Comparison of ENCODE assay signal across 15 mouse cellular contexts in genomic region chr11:69932254-69932653, GRCm38 (mm10). TPM values are rescaled to one million over a fixed set of nuclear protein-coding genes. Genes with fewer than 3 reads are reported as not detected.
A peak's percentile ranks its signal among the peaks of the same experiment; 100 is the strongest.
DNase-seq lines count a peak whose midpoint lies in the region; ATAC-seq and TF ChIP-seq lines count a peak whose summit lies in the region.
"Had no signal": no experiment of that assay in that cellular context is flagged by ENCODE, and none has a peak within 500 bp of the region (broad histone marks: within the 10 kb centered on the region; RNA-seq: fewer than 3 reads in every experiment).

No protein-coding gene starts in this region.

- no peak overlapping the region for H3K4me3 ChIP-seq in layer of hippocampus, adult 2 months
- H3K4me3 ChIP-seq: forebrain, embryonic 10.5 days; midbrain, embryonic 12.5 days; stomach, embryonic 15.5 days had no signal

- TF ChIP-seq CTCF in layer of hippocampus, adult 2 months (conservative IDR thresholded peaks at IDR 0.05): peak; percentile 66
- TF ChIP-seq CTCF in Patski (IDR thresholded peaks at IDR 0.05): peak; percentile 59

- POLR2A ChIA-PET in Patski (lab: Charles Lee): interaction anchor here (1.0 kb wide), 1 partner anchor 51 kb away, joined by 4 read pairs; no protein-coding TSS in a partner anchor

- H3K27ac ChIP-seq in layer of hippocampus, adult 2 months: no peak overlapping the region
- H3K27ac ChIP-seq: forebrain, embryonic 10.5 days; midbrain, embryonic 12.5 days; stomach, embryonic 15.5 days had no signal

- in situ Hi-C loops in Patski (cut with MboI; ENCODE audit: low pct_unique_long_range_greater_than_20kb): loop anchor here (10.0 kb wide), 1 partner anchor 283 kb away; the partner anchor contains the start of gene Slc16a11

- peaks cover 3% of the 10 kb centered on the region for H3K27me3 ChIP-seq in Patski

- ATAC-seq in Patski: no peak

- DNase-seq in layer of hippocampus, adult 2 months (ENCODE audit: low spot score in 2 of 2): no peak
- DNase-seq in layer of hippocampus, adult 11-12 months (ENCODE audit: low spot score): no peak
- DNase-seq in spleen, postnatal 4 days (ENCODE audit: low spot score in 2 of 2): peak; percentile 30 to 66
- no peak for DNase-seq in spleen, adult 12 weeks (ENCODE audit: low spot score)
- DNase-seq in Patski (ENCODE audit: low read depth, low spot score): no peak
- peak; percentile 62 for DNase-seq in thymus, postnatal 4 days
- no peak for DNase-seq in heart, adult 9 months (ENCODE audit: low spot score in 2 of 2)
- DNase-seq: adrenal gland, postnatal 25 days; cerebellum, adult 8-10 months; gastrocnemius, postnatal 36 days; right cerebral cortex, postnatal 14 days had no signal

- CTCF ChIA-PET in Patski (lab: Charles Lee): interaction anchor here (1.1 to 4.8 kb wide), 5 partner anchors 9 to 24 kb away, joined by 3 to 85 read pairs (median 6); partner anchors contain the start of genes Eif5a and Slc2a4

RNA-seq across cellular contexts. Expression of gene Ybx2, which starts 3.3 kb away (rescaled TPM):
- 10 to 100 TPM; 12.4 to 14.5 TPM for total RNA-seq in layer of hippocampus, adult 2 months (2021)
- 2.4 TPM for polyA plus RNA-seq in Patski (2021)
- total RNA-seq: neutrophil, adult 5-6 weeks had no signal

RNA-seq across cellular contexts. Expression of gene Eif5a, which starts 10.5 kb away (rescaled TPM):
- total RNA-seq in layer of hippocampus, adult 2 months (2021): 100 to 1,000 TPM; 413 to 441 TPM
- 768 TPM for polyA plus RNA-seq in Patski (2021)

RNA-seq across cellular contexts. Expression of gene Slc2a4, which starts 15.7 kb away (rescaled TPM):
- 1 to 10 TPM; 1.8 to 2.2 TPM for total RNA-seq in layer of hippocampus, adult 2 months (2021)
- 0.13 TPM for polyA plus RNA-seq in Patski (2021)
- total RNA-seq: neutrophil, adult 5-6 weeks had no signal

RNA-seq across cellular contexts. Expression of gene Gps2, which starts 18.6 kb away (rescaled TPM):
- 10 to 100 TPM; 35.6 to 41.5 TPM for total RNA-seq in layer of hippocampus, adult 2 months (2021)
- polyA plus RNA-seq in Patski (2021): 55.6 TPM

RNA-seq across cellular contexts. Expression of gene Neurl4, which starts 31.4 kb away (rescaled TPM):
- 100 to 1,000 TPM; 122 to 125 TPM for total RNA-seq in layer of hippocampus, adult 2 months (2021)
- polyA plus RNA-seq in Patski (2021): 53.3 TPM

Comparison
In these comparisons a context has a peak if more than half of its experiments do, and no peak if none do; other contexts are left out.
1. DNase-seq: peak in spleen, postnatal 4 days (2 of 2) and thymus, postnatal 4 days (single experiment); none in layer of hippocampus, adult 2 months (0 of 2), layer of hippocampus, adult 11-12 months (single experiment), spleen, adult 12 weeks (single experiment), Patski (single experiment) and heart, adult 9 months (0 of 2).